17 mouse cellular contexts compared by ENCODE assay signal in genomic region chr11:11774384-11774783, GRCm38 (mm10).
"Had no signal": no experiment of that assay in that cellular context is flagged by ENCODE, and none has a peak within 500 bp of the region (broad histone marks: within the 10 kb centered on the region; RNA-seq: fewer than 3 reads in every experiment).

No protein-coding gene starts in this region.

- H3K27ac ChIP-seq: midbrain, embryonic 10.5 days; midbrain, embryonic 13.5 days; midbrain, embryonic 15.5 days; neural tube, embryonic 13.5 days; neural tube, embryonic 15.5 days had no signal

- H3K4me1 ChIP-seq: midbrain, embryonic 10.5 days; midbrain, embryonic 13.5 days; midbrain, embryonic 15.5 days; neural tube, embryonic 13.5 days; neural tube, embryonic 15.5 days had no signal

- H3K9me3 ChIP-seq: midbrain, embryonic 10.5 days; midbrain, embryonic 13.5 days; midbrain, embryonic 15.5 days; neural tube, embryonic 13.5 days; neural tube, embryonic 15.5 days had no signal

- H3K27me3 ChIP-seq: midbrain, embryonic 13.5 days; midbrain, embryonic 15.5 days; neural tube, embryonic 13.5 days; neural tube, embryonic 15.5 days had no signal

- ATAC-seq: midbrain, embryonic 13.5 days; midbrain, embryonic 15.5 days had no signal

- H3K4me3 ChIP-seq: midbrain, embryonic 10.5 days; midbrain, embryonic 13.5 days; midbrain, embryonic 15.5 days; myocyte; neural tube, embryonic 13.5 days; neural tube, embryonic 15.5 days had no signal

- H3K4me2 ChIP-seq: lung, embryonic 14.5 days; midbrain, embryonic 13.5 days; midbrain, embryonic 15.5 days; neural tube, embryonic 13.5 days; neural tube, embryonic 15.5 days had no signal

- DNase-seq: lung, adult 18-20 months; lung, embryonic 14.5 days; lung, postnatal 10 days; lung, postnatal 4 days; retina, postnatal 1 day; right cerebral cortex, adult 18-20 months; right cerebral cortex, postnatal 25 days; right cerebral cortex, postnatal 4 days; thymus, adult 18-20 months; thymus, postnatal 14 days; thymus, postnatal 36 days had no signal

- H3K9ac ChIP-seq: lung, embryonic 14.5 days; midbrain, embryonic 13.5 days; midbrain, embryonic 15.5 days; neural tube, embryonic 13.5 days; neural tube, embryonic 15.5 days had no signal

- H3K36me3 ChIP-seq: midbrain, embryonic 10.5 days; midbrain, embryonic 13.5 days; midbrain, embryonic 15.5 days; neural tube, embryonic 13.5 days; neural tube, embryonic 15.5 days had no signal
